In the genomic region with DNA sequence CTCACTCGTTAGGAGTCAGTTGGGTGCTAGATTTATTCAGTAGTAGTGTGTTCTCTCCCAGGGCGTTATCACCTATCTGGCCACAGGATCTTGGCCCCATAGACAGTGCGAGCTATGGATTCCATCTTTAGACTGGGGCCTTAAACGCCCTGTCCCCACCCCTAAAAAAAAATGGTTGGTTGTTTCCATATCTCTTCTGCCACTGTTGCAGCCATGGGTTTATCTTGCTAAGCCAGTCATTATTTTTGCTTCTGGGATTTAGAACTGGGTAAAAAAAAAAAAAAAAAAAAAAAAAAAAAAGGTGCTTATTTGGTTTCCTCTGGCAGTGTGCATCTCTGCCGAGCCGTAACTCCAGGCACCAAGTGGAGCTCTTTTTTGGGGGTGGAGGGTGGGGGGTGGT, we compare ENCODE assay signal across 17 mouse cellular contexts. TPM values are rescaled to one million over a fixed set of nuclear protein-coding genes. Genes with fewer than 3 reads are reported as not detected.
"Had no signal": no experiment of that assay in that cellular context is flagged by ENCODE, and none has a peak within 500 bp of the region (broad histone marks: within the 10 kb centered on the region; RNA-seq: fewer than 3 reads in every experiment).

No protein-coding gene starts in this region.

- H3K9me3 ChIP-seq: lung, embryonic 15.5 days; midbrain, embryonic 13.5 days; midbrain, embryonic 15.5 days; neural tube, embryonic 12.5 days; stomach, embryonic 15.5 days had no signal

- ATAC-seq: liver, postnatal 0 days; lung, postnatal 0 days; midbrain, embryonic 13.5 days; midbrain, embryonic 15.5 days had no signal

- H3K36me3 ChIP-seq: lung, embryonic 15.5 days; midbrain, embryonic 13.5 days; midbrain, embryonic 15.5 days; neural tube, embryonic 12.5 days; stomach, embryonic 15.5 days had no signal

- H3K27ac ChIP-seq: lung, embryonic 15.5 days; macrophage; midbrain, embryonic 13.5 days; midbrain, embryonic 15.5 days; neural tube, embryonic 12.5 days; stomach, embryonic 15.5 days; stomach, postnatal 0 days had no signal

- H3K4me2 ChIP-seq: lung, embryonic 15.5 days; midbrain, embryonic 11.5 days; midbrain, embryonic 13.5 days; midbrain, embryonic 15.5 days; neural tube, embryonic 12.5 days; stomach, embryonic 15.5 days had no signal

- H3K4me3 ChIP-seq: lung, embryonic 15.5 days; midbrain, embryonic 13.5 days; midbrain, embryonic 15.5 days; neural tube, embryonic 12.5 days; stomach, embryonic 15.5 days had no signal

- H3K9ac ChIP-seq: liver, postnatal 0 days; lung, embryonic 15.5 days; midbrain, embryonic 13.5 days; midbrain, embryonic 15.5 days; neural tube, embryonic 12.5 days; stomach, embryonic 15.5 days had no signal

- H3K4me1 ChIP-seq: lung, embryonic 15.5 days; midbrain, embryonic 13.5 days; midbrain, embryonic 15.5 days; neural tube, embryonic 12.5 days had no signal

- DNase-seq: liver, postnatal 0 days; lung, adult 2 months; lung, postnatal 14 days; lung, postnatal 36 days; thymus, adult 2 months; thymus, postnatal 25 days; thymus, postnatal 4 days had no signal

- H3K27me3 ChIP-seq: lung, embryonic 15.5 days; midbrain, embryonic 13.5 days; midbrain, embryonic 15.5 days; neural tube, embryonic 12.5 days; stomach, embryonic 15.5 days had no signal

RNA-seq across cellular contexts. Expression of gene Ttc25, which starts 19.3 kb away (rescaled TPM):
- total RNA-seq: monocyte, adult 5-6 weeks had no signal
